Mouse (Mus musculus) cerebellum, adult (tissue): ENCODE results near the gene Sv2a.
"Not testable (repeated sequence)": the region's sequence is repeated elsewhere in the genome, so short reads cannot be mapped to it uniquely, and the experiment has no call there.

Source experiments
- ATAC-seq: cut with Nextera tagmentation; 2 replicates; pipeline ENCODE4 v1.9.2; 2017; ENCODE audit warnings: mild to moderate bottlenecking, moderate library complexity, mixed read lengths; ENCODE audit not compliant: insufficient number of reproducible peaks, low FRiP score, low TSS enrichment

Gene Sv2a

DNA sequence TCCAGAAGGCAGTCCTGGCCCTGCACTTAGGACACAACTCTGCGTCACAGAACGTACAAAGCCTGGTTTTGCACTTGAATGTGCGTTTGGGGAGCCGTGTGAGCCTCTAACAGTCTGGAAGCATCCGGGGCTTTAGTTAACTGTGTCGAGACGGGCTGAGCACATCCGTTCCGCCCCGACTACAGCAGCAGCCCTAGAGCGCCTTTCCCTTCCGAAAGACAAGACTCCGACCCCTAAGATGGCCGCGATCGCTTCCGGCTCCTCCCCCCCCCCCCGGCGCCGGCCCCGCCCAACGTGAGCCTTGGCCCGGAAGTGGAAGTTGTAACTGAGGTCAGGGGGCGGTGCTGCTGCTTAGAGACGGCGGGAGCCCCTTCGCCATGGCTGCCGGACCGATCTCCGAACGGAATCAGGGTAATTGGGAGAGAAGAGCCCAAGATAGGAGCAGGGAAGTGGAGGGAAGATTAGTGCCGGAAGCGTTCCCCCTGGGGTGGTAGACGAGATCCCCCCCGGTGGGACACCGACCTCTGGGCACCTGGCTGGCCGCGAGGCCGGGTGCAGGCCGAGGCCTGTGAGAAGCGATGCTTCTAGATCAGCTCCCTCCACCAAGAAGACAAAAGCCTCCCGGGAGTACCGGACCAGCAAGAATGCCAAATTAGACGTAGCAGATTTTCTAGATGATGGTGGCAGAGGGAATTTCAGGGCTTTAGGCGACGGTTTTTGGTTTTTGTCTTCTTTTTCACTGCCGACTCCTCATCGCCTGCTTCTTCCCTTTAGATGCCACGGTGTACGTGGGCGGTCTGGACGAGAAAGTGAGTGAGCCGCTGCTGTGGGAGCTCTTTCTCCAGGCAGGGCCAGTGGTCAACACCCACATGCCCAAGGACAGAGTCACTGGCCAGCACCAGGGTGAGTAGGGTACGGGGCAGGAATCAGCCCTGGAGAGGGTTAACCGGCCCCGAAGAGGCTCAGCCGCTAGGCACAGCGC is 8.5 kb upstream of the Sv2a start, which contains the start of gene Sf3b4:
Gene Sf3b4 (plus strand): TSS at position 136 of the 982 bp plus-strand sequence.
- ATAC-seq, result peak; percentile 84

DNA sequence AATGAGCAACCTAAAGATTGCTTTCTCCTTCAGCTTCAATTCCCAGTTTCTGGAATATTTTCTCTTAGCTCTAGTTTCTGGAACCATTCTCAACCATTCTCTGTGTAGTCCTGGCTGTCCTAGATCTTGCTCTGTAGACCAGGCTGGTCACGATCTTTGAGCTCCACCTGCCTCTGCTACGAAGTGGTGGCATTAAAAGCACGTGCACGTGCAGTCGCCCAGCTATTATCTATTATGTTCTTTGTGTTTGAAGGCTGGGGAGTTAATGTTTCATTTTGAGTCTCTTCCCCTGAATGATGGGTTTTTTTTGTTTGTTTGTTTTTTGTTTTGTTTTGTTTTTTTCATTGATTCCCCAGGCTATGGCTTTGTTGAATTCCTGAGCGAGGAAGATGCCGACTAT is 7.8 kb upstream of the Sv2a start:
- ATAC-seq, result no peak

DNA sequence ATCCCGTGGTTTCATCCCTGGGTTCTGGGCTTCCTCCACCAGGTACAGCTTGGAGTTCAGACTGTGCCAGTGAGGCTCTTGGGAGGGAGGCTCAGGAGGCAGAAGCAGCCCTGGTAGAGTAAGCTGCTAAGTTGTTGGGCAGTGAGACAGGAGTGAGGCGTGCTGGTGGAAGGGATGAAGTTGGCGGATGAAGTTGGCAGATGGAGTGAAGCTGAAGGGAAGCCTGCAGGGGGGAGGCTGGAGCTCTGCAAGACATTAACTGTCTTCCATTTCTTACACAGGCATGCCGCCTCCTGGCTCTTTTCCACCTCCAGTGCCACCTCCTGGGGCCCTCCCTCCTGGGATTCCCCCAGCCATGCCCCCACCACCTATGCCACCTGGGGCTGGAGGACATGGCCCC is 6.9 kb upstream of the Sv2a start:
- ATAC-seq, result not testable (repeated sequence)

DNA sequence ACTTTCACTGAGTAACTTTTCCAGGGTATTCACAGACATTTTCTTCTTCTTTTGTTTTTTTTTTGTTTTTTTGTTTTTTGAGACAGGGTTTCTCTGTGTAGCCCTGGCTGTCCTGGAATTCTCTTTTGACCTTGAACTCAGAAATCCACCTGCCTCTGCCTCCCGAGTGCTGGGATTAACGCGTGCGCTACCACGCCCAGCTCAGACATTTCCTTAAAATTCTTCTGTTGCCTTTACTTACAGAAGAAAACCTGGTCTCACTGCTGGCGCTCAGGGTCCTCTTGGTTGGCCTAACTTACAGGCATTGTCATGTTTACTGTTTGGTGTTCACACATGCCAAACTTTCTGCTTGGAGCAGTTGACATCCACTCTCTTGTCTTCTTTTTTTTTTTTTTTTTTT is 5.7 kb upstream of the Sv2a start:
- ATAC-seq, result no peak

DNA sequence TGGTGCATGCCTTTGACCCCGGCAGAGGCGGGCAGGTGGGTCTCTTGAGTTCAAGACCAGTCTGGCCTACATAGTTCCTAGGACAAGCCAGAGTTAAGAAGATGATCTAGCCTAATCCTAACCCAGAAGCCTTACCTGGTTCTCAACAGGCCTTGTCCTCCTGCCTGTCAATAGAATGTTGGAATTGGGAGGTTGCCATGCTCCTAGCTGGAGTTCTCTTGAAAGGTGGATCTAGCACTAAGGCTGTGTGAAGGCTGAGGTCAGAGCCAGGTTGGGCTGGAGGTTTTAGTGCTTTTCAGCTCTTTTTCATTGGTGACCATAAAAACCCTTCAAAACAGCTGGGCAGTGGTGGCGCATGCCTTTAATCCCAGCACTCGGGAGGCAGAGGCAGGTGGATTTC is 2.5 kb upstream of the Sv2a start:
- ATAC-seq, result no peak

DNA sequence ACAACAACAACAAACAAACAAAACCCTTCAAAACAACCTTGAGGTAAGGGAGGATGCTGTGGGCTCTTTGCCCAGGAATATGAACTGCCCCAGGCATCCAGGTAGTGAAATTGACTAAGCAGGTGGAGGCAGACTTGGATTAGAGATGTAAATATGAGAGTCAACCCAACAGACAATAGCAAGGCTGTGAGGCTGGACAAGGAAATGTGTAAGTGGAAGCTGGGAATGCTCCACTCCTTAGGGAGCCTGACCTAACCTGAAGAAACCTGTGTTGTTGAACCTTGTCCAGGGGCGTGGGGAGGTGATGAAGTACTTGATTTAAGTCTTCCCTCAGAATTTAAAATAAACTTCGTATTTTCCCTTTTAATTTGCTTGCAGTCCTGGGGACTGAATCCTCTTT is 2.0 kb upstream of the Sv2a start:
- ATAC-seq, result no peak

DNA sequence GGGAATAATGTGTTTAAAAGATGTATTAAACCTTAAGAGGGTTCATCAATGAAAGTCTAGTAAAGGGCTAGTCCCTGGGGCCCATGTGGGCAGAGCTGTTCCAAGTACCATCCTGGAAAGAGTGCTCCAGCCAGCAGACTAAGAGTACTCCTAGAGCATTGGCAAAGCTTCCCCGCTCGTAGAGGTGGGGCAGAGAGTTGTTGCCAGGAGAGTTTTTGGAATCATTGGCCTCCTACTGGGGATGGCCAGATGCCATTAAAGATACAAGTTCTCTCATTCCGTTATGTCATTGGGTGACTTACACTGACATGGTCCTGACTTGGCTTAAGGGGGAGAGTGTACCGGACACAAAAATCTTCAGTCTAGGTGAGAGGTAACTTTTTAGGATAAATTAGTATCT is 1.4 kb upstream of the Sv2a start:
- ATAC-seq, result no peak

DNA sequence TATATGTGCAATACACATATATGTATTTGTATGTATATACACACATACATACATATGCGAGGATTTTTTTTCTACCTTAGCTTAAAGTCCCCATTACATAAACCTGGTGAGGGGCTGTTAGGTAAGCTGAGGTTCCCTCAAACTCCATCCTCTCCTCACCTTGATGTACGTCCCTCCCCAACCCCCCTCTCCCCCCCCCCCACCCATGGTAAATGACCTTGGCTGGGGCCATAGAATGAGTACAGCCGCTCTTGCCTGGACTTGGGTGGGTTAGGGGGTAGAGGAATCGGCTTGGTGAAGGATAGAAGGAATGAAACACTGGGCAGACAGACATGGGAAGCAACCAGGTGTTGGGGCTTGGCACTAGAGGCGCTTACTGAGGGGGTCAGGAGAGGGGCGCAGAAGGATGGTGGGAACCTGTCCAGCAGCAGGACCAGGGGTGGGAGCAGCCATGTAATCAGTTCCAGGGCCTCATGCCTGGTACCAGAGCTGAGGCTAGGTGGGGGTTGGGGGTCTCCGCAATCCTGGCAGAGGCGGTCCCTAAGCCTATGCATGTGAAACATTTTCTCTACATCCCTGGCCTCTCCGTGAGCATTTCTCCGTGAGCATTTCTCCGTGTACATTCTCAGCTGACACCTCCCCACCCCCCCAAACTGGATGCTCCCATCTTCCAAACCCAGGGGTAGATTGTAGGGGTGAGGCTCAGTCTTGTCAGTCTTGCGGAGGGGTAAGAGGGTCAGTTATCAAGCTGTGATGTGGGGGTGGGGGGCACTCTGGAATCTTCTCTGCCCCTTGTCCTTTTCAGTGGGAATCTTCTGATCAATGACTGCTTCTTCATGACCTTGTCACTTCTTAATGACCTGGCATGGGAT is 795 bp downstream of the Sv2a start:
- ATAC-seq, result 0 out of 2 replicates have a peak, but pooled peaks have one; percentile 13

DNA sequence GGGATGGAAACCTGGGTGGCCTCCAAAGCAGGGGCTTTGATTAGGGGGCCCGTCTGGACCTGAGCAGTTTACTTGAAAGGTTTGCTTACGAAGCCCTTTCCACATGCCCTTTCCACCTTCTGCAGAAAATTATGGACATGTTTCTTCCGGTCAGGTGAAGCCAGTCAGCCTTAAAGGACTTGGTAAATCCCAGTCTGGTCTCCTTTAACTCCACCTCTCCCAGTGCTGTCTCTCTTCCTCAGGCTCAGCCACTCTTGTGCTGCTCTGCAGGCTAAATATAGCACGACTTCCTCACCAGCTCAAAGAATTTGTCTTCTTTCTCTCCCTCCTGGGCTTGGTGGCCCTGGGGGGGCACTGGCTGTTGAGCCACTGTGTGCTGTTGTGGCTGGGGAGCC is 1.4 kb downstream of the Sv2a start:
- 0 out of 2 replicates have a peak, but pooled peaks have one; percentile 45 for ATAC-seq

DNA sequence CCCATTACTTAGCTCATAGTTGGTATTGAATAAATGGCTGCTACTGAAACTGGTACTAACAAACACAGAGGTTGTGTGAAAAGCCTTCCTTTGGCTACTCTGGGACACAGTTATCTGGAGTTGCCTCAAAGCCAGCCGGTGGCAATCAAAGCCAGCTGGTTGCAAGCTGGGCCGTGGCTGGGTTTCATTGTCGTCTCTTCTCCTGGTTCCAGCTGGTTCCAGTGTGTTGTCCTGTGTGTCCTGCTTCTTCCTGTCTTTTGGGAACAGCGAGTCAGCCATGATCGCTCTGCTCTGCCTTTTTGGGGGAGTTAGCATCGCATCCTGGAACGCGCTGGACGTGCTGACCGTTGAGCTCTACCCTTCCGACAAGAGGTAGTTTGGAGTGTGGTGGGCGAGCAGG is 12.0 kb downstream of the Sv2a start:
- ATAC-seq, result no peak

DNA sequence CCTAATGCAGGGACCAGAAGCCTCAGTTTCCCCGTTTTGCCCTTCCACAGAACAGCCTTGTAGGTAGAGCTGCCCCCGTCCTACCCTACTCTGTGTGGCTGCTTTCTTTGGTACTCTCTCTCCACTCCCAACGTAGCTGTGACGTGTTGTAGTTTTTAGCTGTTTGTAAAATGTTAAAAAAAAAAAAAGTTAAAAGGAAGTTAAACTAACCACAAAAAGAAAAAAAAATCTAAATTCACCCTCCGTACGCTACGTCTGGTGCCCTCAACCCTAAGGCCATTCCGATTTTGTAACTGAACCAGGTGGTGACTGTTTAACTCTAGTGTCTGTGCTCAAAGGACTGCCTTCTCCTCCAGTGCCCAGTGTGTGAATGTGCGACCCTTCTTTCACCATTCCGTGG is 14.0 kb downstream of the Sv2a start:
- ATAC-seq, result no peak

DNA sequence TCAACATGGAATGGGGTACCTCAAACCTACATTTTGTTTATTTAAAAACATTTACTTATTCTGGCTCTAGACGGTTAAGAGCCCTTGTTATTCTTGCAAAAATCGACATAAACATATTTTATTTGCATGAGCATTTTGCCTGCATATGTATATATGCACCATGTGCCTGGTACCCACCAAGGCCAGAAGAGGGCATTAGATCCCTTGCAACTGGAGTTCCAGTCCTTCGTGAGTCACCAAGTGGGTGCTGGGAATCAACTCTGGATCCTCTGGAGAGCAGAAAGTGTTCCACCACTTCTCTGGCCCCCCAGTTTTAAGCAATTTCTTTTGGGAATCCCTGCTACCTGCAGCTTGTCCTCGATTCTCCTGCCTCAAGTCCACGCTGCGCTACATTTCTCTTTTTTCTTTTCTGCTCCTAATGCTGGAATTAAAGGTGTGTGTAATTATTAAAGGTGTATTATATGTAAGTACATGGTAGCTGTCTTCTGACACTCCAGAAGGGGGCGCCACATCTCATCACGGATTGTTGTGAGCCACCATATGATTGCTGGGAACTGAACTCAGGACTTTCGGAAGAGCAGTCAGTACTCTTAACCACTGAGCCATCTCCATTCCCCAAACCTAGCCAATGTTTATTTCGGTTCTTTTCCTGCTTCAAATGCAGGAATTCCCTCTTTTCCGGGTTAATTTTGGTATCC is 14.8 kb downstream of the Sv2a start:
- ATAC-seq, result no peak

DNA sequence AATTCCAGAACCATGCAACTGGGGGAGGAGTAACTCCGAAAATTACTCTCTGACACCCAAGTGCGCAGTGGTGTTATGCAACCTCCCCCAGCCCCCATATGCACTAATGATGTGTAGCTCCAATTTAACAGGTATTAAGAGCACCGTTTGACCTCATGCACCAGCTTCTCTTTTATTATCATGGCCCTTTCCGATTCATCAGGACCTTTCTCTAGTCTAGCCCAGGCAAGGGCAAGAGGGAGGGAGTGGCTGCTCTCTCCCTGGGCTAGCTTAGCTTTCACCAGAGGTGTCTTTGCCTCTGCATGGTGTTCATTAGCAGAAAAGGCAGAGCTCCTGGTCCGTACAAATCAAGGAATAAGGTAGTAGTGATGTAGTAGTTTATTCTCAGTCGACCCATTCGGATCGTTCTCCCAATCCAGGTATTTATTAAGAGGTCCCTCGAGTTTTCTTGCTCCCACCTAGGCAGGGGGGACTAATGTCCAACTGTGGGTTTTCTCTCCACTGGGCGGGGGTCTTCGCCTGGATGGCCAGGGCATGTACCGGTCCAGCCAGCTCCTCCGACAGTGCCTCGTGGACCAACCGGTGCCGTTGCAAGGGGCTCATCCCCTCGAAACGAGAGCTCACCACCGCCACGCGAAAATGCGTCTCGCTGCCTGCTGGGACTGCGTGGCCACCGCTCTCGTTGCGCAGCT is 15.6 kb downstream of the Sv2a start:
- ATAC-seq, result no peak

DNA sequence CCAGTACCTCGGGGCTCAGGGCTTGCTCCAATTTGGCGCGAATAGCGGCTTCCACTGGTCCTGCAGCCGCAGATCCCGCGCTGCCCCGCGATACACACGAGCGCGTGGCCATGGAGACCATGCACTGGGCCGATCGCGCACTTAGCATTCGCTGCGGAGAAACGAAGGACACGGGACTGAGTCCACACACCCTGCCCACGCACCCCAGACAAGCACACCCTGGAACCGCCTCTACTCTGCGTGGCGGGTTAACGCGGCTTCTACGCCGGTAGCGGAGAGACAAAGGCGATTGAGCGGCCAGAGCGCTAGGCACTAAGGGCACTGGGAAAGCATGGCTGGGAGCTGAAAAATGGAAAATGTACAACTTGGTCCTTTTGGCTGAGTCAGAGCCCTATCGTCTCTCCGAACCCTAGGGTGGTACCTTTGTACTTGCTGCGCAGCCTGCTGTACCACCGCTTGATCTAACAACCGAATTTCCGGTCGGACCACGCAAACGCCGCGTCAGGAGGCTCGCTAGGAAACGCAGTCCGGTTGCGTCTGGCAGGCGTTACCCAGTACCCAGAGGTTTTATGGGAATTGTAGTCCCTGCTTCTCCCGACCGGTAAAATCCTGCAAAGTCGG is 16.3 kb downstream of the Sv2a start:
- peak; percentile 92 for ATAC-seq

DNA sequence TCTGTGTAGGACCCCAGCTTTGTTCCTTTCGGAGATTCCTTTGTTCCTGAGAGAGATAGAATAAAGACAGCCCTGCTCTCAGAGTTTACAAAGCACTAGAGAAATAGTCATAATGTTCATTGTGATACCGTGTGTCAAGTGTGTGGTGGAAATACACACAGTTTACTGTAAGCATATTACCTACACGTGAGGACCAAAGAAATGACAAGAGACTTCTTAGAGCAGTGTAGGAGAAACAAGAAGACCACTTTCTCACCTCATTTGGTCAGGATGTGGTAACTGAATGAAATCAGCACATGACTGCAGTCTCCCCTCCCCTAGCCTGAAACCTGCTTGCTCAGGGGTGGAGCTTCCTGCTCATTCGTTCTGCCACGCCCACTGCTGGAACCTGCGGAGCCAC is 17.2 kb downstream of the Sv2a start:
- no peak for ATAC-seq

DNA sequence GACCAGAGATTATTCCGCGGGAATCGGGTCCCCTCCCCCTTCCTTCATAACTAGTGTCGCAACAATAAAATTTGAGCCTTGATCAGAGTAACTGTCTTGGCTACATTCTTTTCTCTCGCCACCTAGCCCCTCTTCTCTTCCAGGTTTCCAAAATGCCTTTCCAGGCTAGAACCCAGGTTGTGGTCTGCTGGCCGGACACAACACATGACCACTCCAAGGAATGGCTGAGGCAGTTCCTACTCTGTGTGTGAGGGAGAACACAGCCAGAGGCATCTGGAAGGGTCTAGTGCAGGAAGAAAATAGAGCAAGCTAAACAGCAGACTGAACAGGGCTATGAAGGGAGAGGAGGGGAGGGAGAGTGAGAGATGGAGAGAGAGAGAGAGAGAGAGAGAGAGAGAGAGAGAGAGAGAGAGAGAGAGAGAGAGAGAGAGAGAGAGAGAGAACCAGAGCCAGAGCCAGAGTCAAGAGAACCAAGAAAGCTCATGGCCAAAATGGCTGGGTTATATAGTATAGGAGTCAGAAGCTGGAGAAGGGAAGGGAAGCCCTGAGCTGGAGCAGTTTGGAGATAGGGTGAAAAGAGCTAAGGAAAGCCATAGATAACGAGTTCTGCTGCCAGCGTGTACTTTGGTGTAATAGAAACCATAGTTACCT is 17.8 kb downstream of the Sv2a start:
- ATAC-seq, result not testable (repeated sequence)

DNA sequence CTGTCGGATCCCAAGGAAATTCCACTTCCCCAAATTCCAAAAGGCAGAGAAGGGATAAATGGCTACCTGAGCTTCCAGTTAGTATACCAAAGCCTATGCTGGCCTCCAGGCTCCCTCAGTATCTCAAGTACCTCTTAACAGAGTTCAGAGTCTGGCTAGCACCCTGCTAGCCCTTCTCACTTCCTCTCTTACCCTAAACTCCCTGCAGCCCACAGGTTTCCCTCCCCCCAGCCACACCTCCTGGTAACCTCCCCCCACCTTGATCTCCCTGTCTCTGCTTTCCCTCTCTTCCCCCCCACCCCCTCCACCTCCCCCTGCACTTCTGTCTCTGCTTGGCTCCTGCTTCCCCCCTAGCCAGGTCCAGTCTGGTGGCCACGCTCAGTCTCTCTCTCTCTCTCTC is 18.8 kb downstream of the Sv2a start:
- no peak for ATAC-seq

DNA sequence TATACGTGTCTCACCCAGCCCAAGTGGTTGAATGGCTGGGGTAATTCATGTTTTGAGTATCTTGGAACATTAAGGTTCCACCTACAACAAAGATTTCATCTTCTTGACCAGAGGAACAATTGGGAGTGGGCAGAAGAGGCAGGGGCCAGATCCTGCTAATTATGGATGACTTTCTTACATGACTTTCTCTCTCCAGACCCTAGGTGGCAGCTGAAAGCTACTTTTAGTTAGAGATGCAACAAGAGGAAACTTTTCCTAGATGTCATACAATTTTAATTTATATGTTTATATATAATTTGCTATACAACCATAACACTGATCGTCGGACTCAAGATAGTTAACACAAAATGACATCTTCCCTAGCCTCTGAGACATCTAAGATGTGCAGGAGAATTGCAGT is 26.9 kb downstream of the Sv2a start:
- no peak for ATAC-seq

DNA sequence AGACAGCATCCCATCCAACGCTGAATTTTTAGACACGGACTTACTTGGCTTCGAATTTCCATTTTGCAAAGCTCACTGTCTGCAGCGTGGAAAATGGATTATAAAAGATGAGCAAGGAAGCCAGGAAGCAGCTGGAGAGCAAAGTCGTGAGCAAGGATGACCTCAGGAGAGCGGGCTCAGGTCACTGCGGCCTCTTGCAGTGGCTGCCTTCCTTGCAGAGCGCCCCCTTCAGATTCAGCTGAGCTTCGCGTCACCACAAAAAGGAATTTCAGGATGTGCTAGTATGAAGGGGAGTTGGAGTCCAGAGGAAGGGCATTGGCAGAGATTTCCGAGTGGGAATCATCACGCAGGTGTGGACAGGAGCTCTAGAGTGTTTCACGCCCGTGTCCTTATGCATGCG is 28.3 kb downstream of the Sv2a start:
- no peak for ATAC-seq
